Mouse (Mus musculus) kidney, postnatal 0 days (tissue): ENCODE results near the gene Asb16. TPM values are rescaled to one million over a fixed set of nuclear protein-coding genes. Genes with fewer than 3 reads are reported as not detected.

Source experiments
- ATAC-seq: fragments of 200-750 bp; cut with Nextera tagmentation; replicated peaks from 2 replicates; pipeline ENCODE4 v1.8.0; 2017; ENCODE audit warnings: low read depth, moderate number of reproducible peaks, moderate TSS enrichment, moderate library complexity; ENCODE audit not compliant: low FRiP score
- DNase-seq: peaks from one replicate; pipeline ENCODE4 v3.0.0-alpha.2; 2016; ENCODE audit warnings: low spot score
- H3K27ac ChIP-seq: fragments of 300-500 bp; sonication (generic); 2 replicates; pipeline ENCODE4 v1.5.1; 2014; ENCODE audit warnings: mild to moderate bottlenecking
- H3K27me3 ChIP-seq: fragments of 300-500 bp; sonication (generic); 2 replicates; pipeline ENCODE4 v1.6.1; 2014; ENCODE audit warnings: low read length, mixed read lengths; ENCODE audit not compliant: insufficient read depth
- H3K36me3 ChIP-seq: fragments of 300-500 bp; sonication (generic); 2 replicates; pipeline ENCODE4 v1.6.1; 2014; ENCODE audit warnings: low read length, mixed read lengths; ENCODE audit not compliant: insufficient read depth
- H3K4me1 ChIP-seq: fragments of 300-500 bp; sonication (generic); replicated peaks from 2 replicates; pipeline ENCODE4 v1.6.1; 2014; ENCODE audit warnings: antibody characterized with exemption, low read length, mixed read lengths; ENCODE audit not compliant: insufficient read depth
- H3K4me2 ChIP-seq: fragments of 300-500 bp; sonication (generic); 2 replicates; pipeline ENCODE4 v1.6.1; 2014; ENCODE audit warnings: mild to moderate bottlenecking, low read length, moderate library complexity, mixed read lengths
- H3K4me3 ChIP-seq: fragments of 300-500 bp; sonication (generic); replicated peaks from 2 replicates; pipeline ENCODE4 v1.5.1; 2014; ENCODE audit warnings: low read depth, low read length
- H3K9ac ChIP-seq: fragments of 300-500 bp; sonication (generic); 2 replicates; pipeline ENCODE4 v1.6.1; 2014; ENCODE audit warnings: low read depth, low read length
- H3K9me3 ChIP-seq: fragments of 300-500 bp; sonication (generic); replicated peaks from 2 replicates; pipeline ENCODE4 v1.6.1; 2016; ENCODE audit warnings: low read length, inconsistent platforms, mixed read lengths
- CTCF ChIP-seq: IDR thresholded peaks from 2 replicates; pipeline ENCODE4 v1.5.1; 2016; ENCODE audit warnings: antibody characterized with exemption, low read depth, mild to moderate bottlenecking, moderate library complexity
- WGBS: fragments of 180-500 bp; shearing (Covaris S2); extraction: QIAGEN DNeasy Blood & Tissue Kit; methylation state at CpG from one replicate; pipeline ENCODE4 v1.1.7; 2014; 5-methylcytosine and 5-hydroxymethylcytosine counted together
- polyA plus RNA-seq: library from polyadenylated mRNA; unstranded; fragments of >200 nt; fragmentation: Nextera tagmentation; extraction: Ambion mirVana; gene quantifications from 2 replicates; pipeline ENCODE4 v1.2.1, GENCODE M21; 2015

Gene Asb16
- polyA plus RNA-seq, 1 experiment from 2014 or later: not detected

DNA sequence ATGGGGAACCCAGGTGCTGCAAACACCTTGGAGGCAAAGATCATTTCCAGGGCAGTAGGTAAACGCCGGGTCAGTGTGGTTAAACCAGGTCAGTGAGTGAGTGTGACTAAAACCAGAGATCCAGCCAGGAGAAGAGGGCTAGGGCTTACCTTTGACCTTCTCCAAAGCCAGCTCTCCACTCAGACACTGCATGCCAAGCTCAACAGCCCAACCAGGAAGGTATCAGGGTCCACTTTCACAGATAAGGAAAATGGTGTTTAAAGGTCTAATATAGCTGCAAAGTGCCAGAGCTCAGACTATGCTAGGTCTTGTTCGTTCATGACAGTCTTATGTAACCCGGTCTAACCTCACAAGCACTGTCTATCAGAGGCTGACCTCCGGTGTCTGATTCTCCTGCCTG, 27.3 kb upstream of the Asb16 start:
- 81% methylated on average over 5 of the region's 5 CpGs for WGBS
- Histone ChIP-seq H3K4me3 (no peak overlapping the region), H3K9me3 (no peaks in the 10 kb centered on the region), H3K27me3 (no peaks in the 10 kb centered on the region), H3K9ac (no peak overlapping the region), H3K4me2 (no peak overlapping the region), H3K36me3 (no peaks in the 10 kb centered on the region), H3K27ac (no peak overlapping the region), H3K4me1 (peaks cover 9% of the 10 kb centered on the region; the same call in 1 of the 2 replicates)
- TF ChIP-seq CTCF: no peak
- ATAC-seq: no peak
- no peak for DNase-seq

DNA sequence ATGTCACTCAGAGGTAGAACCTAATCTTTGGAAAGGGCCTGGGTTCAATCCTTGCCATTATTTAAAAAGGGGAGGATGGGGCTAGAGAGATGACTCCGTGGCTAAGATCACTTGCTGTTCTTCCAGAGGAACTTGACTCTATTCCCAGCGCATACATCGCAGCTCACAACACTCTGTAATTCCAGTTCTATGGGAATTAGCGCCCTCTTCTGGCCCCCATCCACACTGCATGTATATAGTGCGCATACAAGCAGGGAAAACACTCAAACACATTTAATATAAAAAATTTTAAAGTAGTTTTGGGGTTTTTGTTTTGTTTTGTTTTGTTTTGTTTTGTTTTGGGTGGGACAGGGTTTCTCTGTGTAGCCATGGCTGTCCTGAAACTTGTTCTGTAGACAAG, 26.7 kb upstream of the Asb16 start:
- ATAC-seq: no peak
- no peak overlapping the region for H3K27ac ChIP-seq
- H3K9me3 ChIP-seq: no peaks in the 10 kb centered on the region
- no peak for DNase-seq
- H3K27me3 ChIP-seq: no peaks in the 10 kb centered on the region
- H3K4me2 ChIP-seq: no peak overlapping the region
- no peak overlapping the region for H3K9ac ChIP-seq
- WGBS: 55% methylated on average over 5 of the region's 5 CpGs
- peaks cover 9% of the 10 kb centered on the region; the same call in 1 of the 2 replicates for H3K4me1 ChIP-seq
- no peak for TF ChIP-seq CTCF
- H3K4me3 ChIP-seq: no peak overlapping the region
- no peaks in the 10 kb centered on the region for H3K36me3 ChIP-seq

DNA sequence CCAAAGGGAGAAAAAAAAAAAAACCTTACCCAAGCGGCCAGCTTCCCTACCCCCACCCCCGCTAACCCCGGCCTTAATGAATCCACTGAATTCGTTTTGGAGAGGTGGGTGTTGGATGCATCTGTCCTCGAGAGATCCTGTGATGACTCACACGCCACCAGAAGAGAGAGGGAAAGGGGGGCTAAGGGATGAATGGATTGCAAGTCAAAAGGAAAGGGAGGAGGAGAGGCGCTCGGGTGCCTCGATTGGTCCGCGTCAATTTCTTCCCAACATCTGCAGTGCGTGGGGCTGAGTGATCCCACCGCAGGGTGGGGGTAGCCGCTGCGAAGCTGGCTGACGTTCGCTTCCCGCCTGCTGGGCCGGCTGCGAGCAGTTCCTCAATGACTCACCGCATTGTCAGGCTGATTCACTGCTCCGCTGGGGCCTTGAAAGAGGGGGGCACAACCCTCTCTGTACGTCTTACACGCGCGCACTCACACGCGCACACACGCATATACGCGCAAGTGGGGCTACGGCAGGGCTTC, 23.6 kb upstream of the Asb16 start:
- H3K27ac ChIP-seq: no peak overlapping the region
- H3K4me2 ChIP-seq: peak overlapping the region; percentile 62
- 0 out of 2 replicates have a peak overlapping the region, but pooled peaks have one; percentile 13 for H3K9ac ChIP-seq
- DNase-seq (peak; percentile 83), ATAC-seq (peak; percentile 50)
- no peaks in the 10 kb centered on the region for H3K27me3 ChIP-seq
- peak overlapping the region; percentile 21 for H3K4me3 ChIP-seq
- no peaks in the 10 kb centered on the region for H3K36me3 ChIP-seq
- peak; percentile 18; the same call in 1 of the 2 replicates for TF ChIP-seq CTCF
- H3K9me3 ChIP-seq: no peaks in the 10 kb centered on the region
- H3K4me1 ChIP-seq: peaks cover 16% of the 10 kb centered on the region; the same call in 1 of the 2 replicates
- WGBS: 1% methylated on average over 32 of the region's 32 CpGs

DNA sequence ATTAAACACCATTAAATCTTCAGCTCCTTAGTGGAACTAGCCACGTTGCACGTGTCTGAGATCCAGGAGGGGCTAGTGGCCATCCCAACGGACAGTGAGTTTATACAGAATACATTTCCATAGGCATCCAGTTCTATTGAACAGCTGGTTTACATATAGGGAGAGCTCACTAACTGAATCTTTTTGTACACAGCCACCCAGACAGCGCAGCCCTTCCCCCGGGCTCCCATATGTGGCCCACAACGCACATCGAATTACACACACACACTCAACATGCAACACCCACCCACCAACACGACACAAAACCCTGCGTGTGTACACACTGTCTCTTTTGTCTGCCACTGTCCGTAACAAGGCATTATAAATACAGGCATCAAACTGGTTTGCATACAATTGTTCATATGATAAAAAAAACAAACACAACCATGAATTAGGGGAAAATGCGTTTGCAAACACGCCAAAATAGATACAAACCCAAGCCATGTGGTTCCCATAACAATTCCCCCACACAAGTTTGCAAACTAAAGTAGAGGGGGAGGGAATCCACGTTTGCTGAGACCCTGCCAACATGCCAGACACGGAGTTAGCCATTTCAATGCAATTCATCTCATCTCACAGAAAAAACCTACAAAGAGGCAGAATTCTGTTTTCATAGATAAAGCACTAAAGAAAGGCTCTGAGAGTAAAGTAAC, 22.8 kb upstream of the Asb16 start:
- TF ChIP-seq CTCF: no peak
- Histone ChIP-seq H3K36me3 (no peaks in the 10 kb centered on the region), H3K4me2 (peak overlapping the region; percentile 62), H3K27me3 (no peaks in the 10 kb centered on the region), H3K27ac (no peak overlapping the region), H3K9me3 (no peaks in the 10 kb centered on the region), H3K4me3 (no peak overlapping the region), H3K9ac (0 out of 2 replicates have a peak overlapping the region, but pooled peaks have one; percentile 13), H3K4me1 (peaks cover 16% of the 10 kb centered on the region; the same call in 1 of the 2 replicates)
- ATAC-seq (no peak), DNase-seq (no peak)
- WGBS: 56% methylated on average over 14 of the region's 14 CpGs

DNA sequence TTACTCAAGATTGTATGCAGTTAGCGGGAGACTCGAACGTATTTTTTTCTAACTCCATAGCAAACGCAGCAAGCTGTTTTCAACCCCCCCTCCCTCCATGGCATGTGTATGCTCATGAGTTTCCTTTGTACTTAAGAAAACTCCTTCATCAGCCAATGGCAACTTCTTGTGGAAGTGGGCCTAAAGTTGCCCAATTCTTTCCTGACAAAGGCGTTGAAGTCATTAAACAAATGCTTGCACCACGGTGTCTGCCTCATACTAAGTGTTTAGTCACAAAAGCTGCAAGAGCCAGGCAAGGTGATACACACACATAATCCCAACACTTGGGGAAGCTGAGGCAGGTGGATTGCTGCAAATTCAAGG, 22.3 kb upstream of the Asb16 start:
- peaks cover 16% of the 10 kb centered on the region; the same call in 1 of the 2 replicates for H3K4me1 ChIP-seq
- DNase-seq (no peak), ATAC-seq (no peak)
- no peak overlapping the region for H3K4me2 ChIP-seq
- H3K27me3 ChIP-seq: no peaks in the 10 kb centered on the region
- H3K9me3 ChIP-seq: no peaks in the 10 kb centered on the region
- no peaks in the 10 kb centered on the region for H3K36me3 ChIP-seq
- no peak overlapping the region for H3K4me3 ChIP-seq
- whole genome bisulfite sequencing: 84% methylated on average over 6 of the region's 6 CpGs
- no peak overlapping the region for H3K9ac ChIP-seq
- TF ChIP-seq CTCF: no peak
- H3K27ac ChIP-seq: no peak overlapping the region

DNA sequence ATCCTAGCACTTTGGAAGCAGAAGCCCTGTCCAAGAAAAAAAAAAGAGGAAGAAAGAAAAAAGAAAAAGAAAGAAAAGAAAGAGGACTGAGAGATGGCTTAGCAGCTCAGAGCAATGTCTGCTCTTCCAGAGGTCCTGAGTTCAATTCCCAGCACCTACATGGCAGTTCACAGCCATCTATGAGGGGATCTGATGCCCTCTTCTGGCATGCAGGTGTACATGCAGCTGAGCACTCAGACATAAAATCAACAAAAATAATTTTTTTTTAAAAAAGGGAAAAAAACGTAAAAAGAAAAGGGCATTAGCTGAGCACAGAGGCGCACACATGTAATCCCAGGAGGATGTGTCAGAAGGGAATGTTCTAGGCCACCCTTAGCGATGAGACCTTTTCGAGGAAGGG, 21.7 kb upstream of the Asb16 start:
- no peak overlapping the region for H3K9ac ChIP-seq
- no peaks in the 10 kb centered on the region for H3K27me3 ChIP-seq
- H3K9me3 ChIP-seq: no peaks in the 10 kb centered on the region
- H3K4me3 ChIP-seq: no peak overlapping the region
- no peak overlapping the region for H3K27ac ChIP-seq
- ATAC-seq (no peak), DNase-seq (no peak)
- TF ChIP-seq CTCF: peak; percentile 46
- peaks cover 16% of the 10 kb centered on the region; the same call in 1 of the 2 replicates for H3K4me1 ChIP-seq
- no peak overlapping the region for H3K4me2 ChIP-seq
- 88% methylated on average over 4 of the region's 4 CpGs for WGBS
- H3K36me3 ChIP-seq: no peaks in the 10 kb centered on the region
